8 mouse cellular contexts compared by ENCODE assay signal in the genomic region with DNA sequence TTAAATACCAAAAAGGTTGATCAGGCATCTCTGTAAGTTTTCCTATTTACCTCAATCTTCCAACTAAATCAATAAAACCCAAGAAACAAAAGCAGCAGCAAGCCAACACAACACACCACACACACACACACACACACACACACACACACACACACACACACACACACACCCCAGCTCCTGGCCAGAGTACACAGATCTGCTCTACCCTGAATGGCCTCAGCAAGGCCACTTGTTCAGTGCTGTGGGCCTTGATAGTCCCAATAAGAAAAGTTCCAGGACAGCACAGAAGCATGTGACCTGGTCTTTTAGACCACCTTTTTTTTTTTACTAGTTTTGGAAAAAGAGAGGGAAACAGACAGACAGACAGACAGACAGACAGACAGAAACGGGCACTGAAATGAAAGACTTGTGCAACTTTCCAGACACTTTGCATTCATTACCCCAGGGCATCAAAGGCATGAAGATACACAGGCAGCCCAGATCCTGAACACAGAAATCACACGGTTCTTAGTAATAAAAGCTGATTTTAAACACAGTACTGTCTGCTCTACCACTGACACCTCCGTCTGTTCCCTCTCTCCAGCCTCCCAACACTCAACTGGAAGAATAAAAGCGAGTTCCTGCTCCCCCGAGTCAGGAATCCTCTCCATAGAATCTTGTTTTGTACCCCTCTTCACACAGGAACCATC. TPM values are rescaled to one million over a fixed set of nuclear protein-coding genes. Genes with fewer than 3 reads are reported as not detected.
A peak's percentile ranks its signal among the peaks of the same experiment; 100 is the strongest.
DNase-seq lines count a peak whose midpoint lies in the region; ATAC-seq lines count a peak whose summit lies in the region.

No protein-coding gene starts in this region.

- 47% methylated on average over 5 of the region's 5 CpGs for WGBS in heart, embryonic 16.5 days
- WGBS in forebrain, embryonic 10.5 days: 48% methylated on average over 5 of the region's 5 CpGs
- WGBS in limb, embryonic 13.5 days: 27% methylated on average over 5 of the region's 5 CpGs

- H3K9me3 ChIP-seq in heart, embryonic 16.5 days (replicated peaks; ENCODE audit: control insufficient read depth, low read length): no peaks in the 10 kb centered on the region
- no peaks in the 10 kb centered on the region for H3K9me3 ChIP-seq in forebrain, embryonic 10.5 days
- no peaks in the 10 kb centered on the region for H3K9me3 ChIP-seq in limb, embryonic 13.5 days

- no peak for ATAC-seq in heart, embryonic 16.5 days (replicated peaks; ENCODE audit: extremely low read depth, insufficient read depth, low FRiP score)
- ATAC-seq in limb, embryonic 13.5 days (ENCODE audit: low FRiP score, low read depth): no peak

- H3K4me3 ChIP-seq in heart, embryonic 16.5 days (ENCODE audit: low read length): no peak overlapping the region
- H3K4me3 ChIP-seq in forebrain, embryonic 10.5 days: peak overlapping the region; percentile 87
- H3K4me3 ChIP-seq in limb, embryonic 13.5 days: no peak overlapping the region

- H3K4me1 ChIP-seq in heart, embryonic 16.5 days (ENCODE audit: control insufficient read depth, insufficient read depth, low read length): peaks cover 45% of the 10 kb centered on the region
- H3K4me1 ChIP-seq in forebrain, embryonic 10.5 days: peaks cover 64% of the 10 kb centered on the region
- peaks cover 57% of the 10 kb centered on the region for H3K4me1 ChIP-seq in limb, embryonic 13.5 days

- DNase-seq in heart, adult 9 months (ENCODE audit: low spot score in 2 of 2): no peak
- DNase-seq in adrenal gland, postnatal 14 days: peak; percentile 62
- DNase-seq in forebrain, embryonic 10.5 days (ENCODE audit: extremely low spot score, low spot score): no peak
- DNase-seq in spleen, postnatal 4 days (ENCODE audit: low spot score in 2 of 2): no peak
- no peak for DNase-seq in spleen, adult 18-20 months
- DNase-seq in MN1 (ENCODE audit: low spot score): no peak

- H3K4me2 ChIP-seq in heart, embryonic 16.5 days (ENCODE audit: low read depth, low read length): peak overlapping the region; percentile 39; the same call in 1 of the 2 replicates
- H3K4me2 ChIP-seq in limb, embryonic 13.5 days (replicated peaks): peak overlapping the region; percentile 27

- no peaks in the 10 kb centered on the region for H3K27me3 ChIP-seq in heart, embryonic 16.5 days (ENCODE audit: control insufficient read depth, insufficient read depth, low read length)
- no peaks in the 10 kb centered on the region for H3K27me3 ChIP-seq in forebrain, embryonic 10.5 days (ENCODE audit: poor library complexity, severe bottlenecking)
- peaks cover 23% of the 10 kb centered on the region for H3K27me3 ChIP-seq in limb, embryonic 13.5 days

- no peak overlapping the region for H3K27ac ChIP-seq in heart, embryonic 16.5 days (ENCODE audit: low read length)
- H3K27ac ChIP-seq in forebrain, embryonic 10.5 days: peak overlapping the region; percentile 66
- H3K27ac ChIP-seq in limb, embryonic 13.5 days: no peak overlapping the region

- H3K36me3 ChIP-seq in heart, embryonic 16.5 days (ENCODE audit: control insufficient read depth, insufficient read depth): 0 out of 2 replicates have a peak, but pooled peaks cover 3% of the 10 kb centered on the region
- peaks cover 33% of the 10 kb centered on the region for H3K36me3 ChIP-seq in forebrain, embryonic 10.5 days (replicated peaks)
- peaks cover 20% of the 10 kb centered on the region for H3K36me3 ChIP-seq in limb, embryonic 13.5 days

- peak overlapping the region; percentile 42; the same call in 1 of the 2 replicates for H3K9ac ChIP-seq in heart, embryonic 16.5 days (ENCODE audit: low read length)
- H3K9ac ChIP-seq in limb, embryonic 13.5 days: no peak overlapping the region

RNA-seq across cellular contexts. Expression of a gene that starts 6.9 kb away (rescaled TPM):
- polyA plus RNA-seq in heart, embryonic 16.5 days (2015; fragmentation: Nextera tagmentation; extraction: Ambion mirVana): 18.0 and 20.7 TPM in 2 replicates
- total RNA-seq in adrenal gland, postnatal 14 days (2021): 163 and 168 TPM in 2 replicates
- 38.2 and 38.8 TPM in 2 replicates for polyA plus RNA-seq in forebrain, embryonic 10.5 days (2016; fragmentation: Nextera tagmentation; extraction: Ambion mirVana)
- polyA plus RNA-seq in limb, embryonic 13.5 days (2015; fragmentation: Nextera tagmentation; extraction: Ambion mirVana): 31.6 and 33.0 TPM in 2 replicates
